Mouse (Mus musculus) olfactory bulb, adult 2 months (tissue): ENCODE measurements around the gene Iyd. TPM values are rescaled to one million over a fixed set of nuclear protein-coding genes. Genes with fewer than 3 reads are reported as not detected.
A peak's percentile ranks its signal among the peaks of the same experiment; 100 is the strongest.

Experiments used
- H3K27ac ChIP-seq: fragments of 200-500 bp; 2 replicates; pipeline ENCODE4 v1.5.1; 2012; ENCODE audit warnings: low read depth, low read length; ENCODE audit not compliant: insufficient read depth
- H3K4me1 ChIP-seq: fragments of 200-500 bp; 2 replicates; pipeline ENCODE4 v1.6.1; 2012; ENCODE audit warnings: low read length; ENCODE audit not compliant: control insufficient read depth, insufficient read depth
- H3K4me3 ChIP-seq: fragments of 200-500 bp; 2 replicates; pipeline ENCODE4 v1.5.1; 2012; ENCODE audit warnings: mild to moderate bottlenecking, low read depth, low read length, moderate library complexity; ENCODE audit not compliant: insufficient read depth
- CTCF ChIP-seq: fragments of 200-500 bp; IDR thresholded peaks from 2 replicates; pipeline ENCODE4 v1.5.1; 2012; ENCODE audit warnings: low read depth, mild to moderate bottlenecking, low read length, moderate library complexity; ENCODE audit not compliant: insufficient read depth
- POLR2A ChIP-seq: fragments of 200-500 bp; IDR thresholded peaks from 2 replicates; pipeline ENCODE4 v1.6.1; 2012; ENCODE audit warnings: mild to moderate bottlenecking, low read depth, low read length, moderate library complexity; ENCODE audit not compliant: insufficient read depth
- WGBS: fragments of 180-500 bp; shearing (Covaris S2); methylation state at CpG from one replicate; pipeline ENCODE4 v1.1.7; 2018; 5-methylcytosine and 5-hydroxymethylcytosine counted together
- polyA plus RNA-seq: library from polyadenylated mRNA; stranded (reverse); fragments of >200 nt; gene quantifications from 2 replicates; pipeline ENCODE4 v1.2.4, GENCODE M21; 2012; ENCODE audit warnings: low replicate concordance; ENCODE audit not compliant: missing spikeins, insufficient read depth, insufficient read length

Gene Iyd
- polyA plus RNA-seq, 1 experiment, result not detected

- 1% methylated on average over 4 of the region's 4 CpGs for WGBS
- TF ChIP-seq POLR2A (no peak), CTCF (peak; percentile 83)
- Histone ChIP-seq H3K27ac (no peak overlapping the region), H3K4me1 (no peaks in the 10 kb centered on the region), H3K4me3 (no peak overlapping the region)
These were observed 8.7 kb upstream of the Iyd start for GRCm38 (mm10) chr10:3531375-3531774.

GRCm38 (mm10) chr10:3534445-3534844 lies 5.6 kb upstream of the Iyd start:
- H3K4me3 ChIP-seq, result no peak overlapping the region
- H3K27ac ChIP-seq, result no peak overlapping the region
- no peaks in the 10 kb centered on the region for H3K4me1 ChIP-seq
- WGBS, result 3% methylated on average over 7 of the region's 7 CpGs
- no peak for TF ChIP-seq POLR2A
- no peak for TF ChIP-seq CTCF

- H3K4me3 ChIP-seq, result no peak overlapping the region
- H3K27ac ChIP-seq, result no peak overlapping the region
- no peaks in the 10 kb centered on the region for H3K4me1 ChIP-seq
- TF ChIP-seq POLR2A, result no peak
- no peak for TF ChIP-seq CTCF
- 83% methylated on average over 1 of the region's 1 CpGs for WGBS
These were observed 3.7 kb upstream of the Iyd start for GRCm38 (mm10) chr10:3536361-3536760.

GRCm38 (mm10) chr10:3549384-3549783 lies 9.3 kb downstream of the Iyd start:
- H3K4me1 ChIP-seq, result no peaks in the 10 kb centered on the region
- 80% methylated on average over 2 of the region's 2 CpGs for WGBS

GRCm38 (mm10) chr10:3555128-3555527 lies 15.1 kb downstream of the Iyd start:
- TF ChIP-seq CTCF (no peak), POLR2A (no peak)
- WGBS, result 75% methylated on average over 5 of the region's 5 CpGs
- H3K27ac ChIP-seq, result no peak overlapping the region
- no peaks in the 10 kb centered on the region for H3K4me1 ChIP-seq
- no peak overlapping the region for H3K4me3 ChIP-seq

More at GRCm38 (mm10) chr10:3549384-3549783, 9.3 kb downstream of the Iyd start:
- TF ChIP-seq POLR2A (no peak), CTCF (no peak)
- Histone ChIP-seq H3K27ac (no peak overlapping the region), H3K4me3 (no peak overlapping the region)

GRCm38 (mm10) chr10:3556538-3556937 lies 16.5 kb downstream of the Iyd start:
- H3K27ac ChIP-seq, result no peak overlapping the region
- H3K4me3 ChIP-seq, result no peak overlapping the region
- no peaks in the 10 kb centered on the region for H3K4me1 ChIP-seq
- WGBS, result 69% methylated on average over 3 of the region's 3 CpGs
- TF ChIP-seq POLR2A, result no peak
- TF ChIP-seq CTCF, result no peak

GRCm38 (mm10) chr10:3559136-3559535 lies 19.1 kb downstream of the Iyd start:
- TF ChIP-seq CTCF (no peak), POLR2A (no peak)
- no peaks in the 10 kb centered on the region for H3K4me1 ChIP-seq
- H3K4me3 ChIP-seq, result no peak overlapping the region
- 90% methylated on average over 1 of the region's 1 CpGs for WGBS
- no peak overlapping the region for H3K27ac ChIP-seq

- Histone ChIP-seq H3K4me3 (no peak overlapping the region), H3K4me1 (no peaks in the 10 kb centered on the region), H3K27ac (no peak overlapping the region)
- TF ChIP-seq CTCF, result no peak
- no peak for TF ChIP-seq POLR2A
These were observed 22.1 kb downstream of the Iyd start for GRCm38 (mm10) chr10:3562165-3562564.

GRCm38 (mm10) chr10:3565126-3565525 lies 25.1 kb downstream of the Iyd start:
- Histone ChIP-seq H3K4me3 (no peak overlapping the region), H3K4me1 (no peaks in the 10 kb centered on the region), H3K27ac (no peak overlapping the region)
- 79% methylated on average over 4 of the region's 4 CpGs for whole genome bisulfite sequencing
- TF ChIP-seq POLR2A, result no peak
- no peak for TF ChIP-seq CTCF

- 78% methylated on average over 6 of the region's 6 CpGs for WGBS
- no peak overlapping the region for H3K4me3 ChIP-seq
- no peak overlapping the region for H3K27ac ChIP-seq
- no peaks in the 10 kb centered on the region for H3K4me1 ChIP-seq
- TF ChIP-seq CTCF (no peak), POLR2A (no peak)
These were observed 27.8 kb downstream of the Iyd start for GRCm38 (mm10) chr10:3567821-3568220.
